Mouse (Mus musculus) left cerebral cortex, postnatal 14 days (tissue): ENCODE data around the gene Slit3. TPM values are rescaled to one million over a fixed set of nuclear protein-coding genes. Genes with fewer than 3 reads are reported as not detected.

Experiments
- DNase-seq, 2 experiments: peaks; one replicate each; pipeline ENCODE4 v3.0.0; 2021 to 2022; ENCODE audit warnings: low spot score in 2 of 2, mixed read lengths in 1 of 2
- intact Hi-C: fragments of 180-260 bp; cut with DNase I; formaldehyde crosslinking; loops from one replicate; pipeline ENCODE4 v1.15.1; 2025
- total RNA-seq, 2 experiments: library from RNA; stranded (reverse); gene quantifications; 2 replicates each; pipeline ENCODE4 v1.2.3; 2021

Gene Slit3
- total RNA-seq, 2 experiments from 2014 or later: 58.3 to 58.6 TPM

DNA sequence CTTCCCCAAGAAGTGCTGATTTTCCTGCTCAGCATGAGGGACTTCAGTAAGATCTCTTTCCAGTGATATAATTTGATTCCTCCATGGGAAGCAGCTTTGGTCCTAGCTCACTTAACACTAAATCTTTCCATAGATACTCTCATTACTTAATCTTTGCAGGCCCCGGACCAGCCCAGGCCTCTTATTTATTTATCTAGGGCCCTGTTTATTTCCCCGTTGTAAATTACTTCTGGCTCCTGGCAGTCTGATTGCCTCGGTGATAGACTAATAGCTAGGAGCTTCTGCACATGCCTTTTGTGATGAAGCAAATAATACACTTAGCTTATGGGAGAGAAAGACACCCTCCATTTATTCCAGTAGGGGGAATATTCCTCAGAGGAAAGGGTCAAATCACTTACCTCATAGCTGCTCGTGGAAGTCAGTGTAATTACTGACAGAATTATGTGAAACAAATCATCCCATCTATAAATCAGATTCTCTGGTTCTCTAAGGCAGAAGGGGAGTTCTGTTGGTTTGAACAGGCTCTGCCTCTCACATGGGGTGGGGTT lies 129.9 kb downstream of the Slit3 start:
- no peak for DNase-seq
- intact Hi-C loops: no loop called here

GRCm38 (mm10) chr11:35251910-35252309 lies 130.9 kb downstream of the Slit3 start:
- DNase-seq: no peak
- intact Hi-C loops: no loop called here

GRCm38 (mm10) chr11:35257351-35257750 lies 136.3 kb downstream of the Slit3 start:
- intact Hi-C loops: no loop called here
- DNase-seq: no peak

GRCm38 (mm10) chr11:35261562-35262087 lies 140.6 kb downstream of the Slit3 start:
- intact Hi-C loops: loop anchor here (10.0 kb wide), 1 partner anchor 247 kb away; no protein-coding TSS in a partner anchor
- peak; percentile 63 to 65 for DNase-seq

- peak in 1 of 2 experiments; percentile 25 for DNase-seq
- intact Hi-C loops: loop anchor here (10.0 kb wide), 1 partner anchor 248 kb away; no protein-coding TSS in a partner anchor
These were observed 141.4 kb downstream of the Slit3 start for GRCm38 (mm10) chr11:35262289-35262941.

- intact Hi-C loops: loop anchor here (10.0 kb wide), 1 partner anchor 250 kb away; no protein-coding TSS in a partner anchor
- no peak for DNase-seq
These were observed 143.7 kb downstream of the Slit3 start for GRCm38 (mm10) chr11:35264749-35265148.

GRCm38 (mm10) chr11:35270396-35270795 lies 149.4 kb downstream of the Slit3 start:
- DNase-seq: no peak
- intact Hi-C loops: no loop called here

- no peak for DNase-seq
- intact Hi-C loops: no loop called here
These were observed 152.4 kb downstream of the Slit3 start for GRCm38 (mm10) chr11:35273416-35273815.

DNA sequence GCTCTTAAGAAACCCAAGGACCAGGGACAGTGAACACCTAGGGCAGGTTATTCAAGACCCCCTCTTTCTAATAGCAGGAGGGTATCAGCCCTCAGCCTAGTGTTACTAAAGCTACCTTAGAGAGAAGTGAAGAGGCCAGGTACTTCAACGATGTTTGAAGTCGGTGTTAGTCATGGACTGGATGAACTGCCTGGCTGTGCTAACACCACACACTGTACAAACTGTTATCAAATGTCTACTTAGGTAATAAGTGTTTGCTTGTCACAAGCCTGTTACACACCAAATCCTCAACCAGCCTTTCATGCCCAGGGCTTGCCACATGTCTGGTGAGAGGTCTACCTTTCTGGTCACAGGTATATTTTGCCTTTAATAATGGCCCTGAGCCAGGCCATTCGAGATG lies 153.0 kb downstream of the Slit3 start:
- intact Hi-C loops: no loop called here
- no peak for DNase-seq

DNA sequence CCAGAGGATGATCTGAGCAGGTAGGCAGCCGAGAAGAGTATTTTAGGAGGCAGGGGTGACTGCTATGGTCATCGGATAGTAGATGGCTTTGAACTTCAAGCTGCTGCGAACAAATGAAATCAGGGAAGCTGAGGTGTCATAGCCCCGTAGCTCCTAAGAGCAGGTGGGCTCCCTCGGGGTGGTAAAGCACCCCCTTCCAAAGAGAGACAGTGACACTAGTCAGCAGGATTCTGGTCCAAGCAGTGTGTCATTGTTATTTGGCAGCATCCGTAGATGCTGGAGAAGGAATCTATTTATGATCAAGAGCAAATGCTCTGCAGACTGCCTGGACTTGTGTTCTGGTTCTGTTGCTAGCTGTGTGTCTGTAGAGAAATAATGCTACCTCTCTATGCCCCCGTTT lies 154.3 kb downstream of the Slit3 start:
- intact Hi-C loops: loop anchor here (5.0 kb wide), 1 partner anchor 153 kb away; the partner anchor contains the start of gene Slit3
- no peak for DNase-seq

- intact Hi-C loops: loop anchor here (5.0 kb wide), 1 partner anchor 154 kb away; the partner anchor contains the start of gene Slit3
- DNase-seq: no peak
These were observed 155.0 kb downstream of the Slit3 start for GRCm38 (mm10) chr11:35276001-35276400.

- intact Hi-C loops: loop anchor here (5.0 kb wide), 1 partner anchor 156 kb away; the partner anchor contains the start of gene Slit3
These were observed 157.2 kb downstream of the Slit3 start for GRCm38 (mm10) chr11:35278128-35278769.

GRCm38 (mm10) chr11:35280826-35281225 lies 159.8 kb downstream of the Slit3 start:
- no peak for DNase-seq
- intact Hi-C loops: no loop called here

More at GRCm38 (mm10) chr11:35278128-35278769, 157.2 kb downstream of the Slit3 start:
- DNase-seq: no peak

DNA sequence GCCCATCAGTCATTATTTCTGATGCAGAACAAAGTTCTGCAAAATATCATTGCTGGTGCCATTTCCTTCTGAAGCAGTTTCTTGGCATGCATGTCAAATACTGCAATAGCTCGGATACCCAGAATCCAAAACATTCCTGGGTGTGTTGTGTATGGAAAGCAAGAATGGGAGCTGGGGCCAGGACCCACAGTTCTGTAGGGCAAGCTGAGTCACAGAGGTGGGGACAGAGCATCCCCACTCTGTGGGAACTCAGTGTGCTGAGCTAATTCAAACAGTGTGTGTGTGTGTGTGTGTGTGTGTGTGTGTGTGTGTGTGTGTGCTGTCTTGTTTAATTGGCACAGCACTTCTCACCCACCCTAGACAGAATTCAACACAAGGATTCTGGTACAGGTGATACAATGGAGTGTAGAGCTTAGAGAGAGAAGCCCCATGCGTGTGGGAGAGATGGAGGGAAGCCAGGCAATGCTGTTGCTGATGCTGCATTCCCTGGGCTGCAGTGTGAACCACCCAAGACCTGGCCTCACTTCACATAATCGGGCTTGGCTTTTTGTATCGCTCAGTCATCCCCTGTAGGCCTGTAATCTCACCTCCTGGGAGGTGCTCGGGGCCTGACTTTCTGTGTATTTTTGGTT lies 161.1 kb downstream of the Slit3 start:
- DNase-seq: peak in 1 of 2 experiments; percentile 67

DNA sequence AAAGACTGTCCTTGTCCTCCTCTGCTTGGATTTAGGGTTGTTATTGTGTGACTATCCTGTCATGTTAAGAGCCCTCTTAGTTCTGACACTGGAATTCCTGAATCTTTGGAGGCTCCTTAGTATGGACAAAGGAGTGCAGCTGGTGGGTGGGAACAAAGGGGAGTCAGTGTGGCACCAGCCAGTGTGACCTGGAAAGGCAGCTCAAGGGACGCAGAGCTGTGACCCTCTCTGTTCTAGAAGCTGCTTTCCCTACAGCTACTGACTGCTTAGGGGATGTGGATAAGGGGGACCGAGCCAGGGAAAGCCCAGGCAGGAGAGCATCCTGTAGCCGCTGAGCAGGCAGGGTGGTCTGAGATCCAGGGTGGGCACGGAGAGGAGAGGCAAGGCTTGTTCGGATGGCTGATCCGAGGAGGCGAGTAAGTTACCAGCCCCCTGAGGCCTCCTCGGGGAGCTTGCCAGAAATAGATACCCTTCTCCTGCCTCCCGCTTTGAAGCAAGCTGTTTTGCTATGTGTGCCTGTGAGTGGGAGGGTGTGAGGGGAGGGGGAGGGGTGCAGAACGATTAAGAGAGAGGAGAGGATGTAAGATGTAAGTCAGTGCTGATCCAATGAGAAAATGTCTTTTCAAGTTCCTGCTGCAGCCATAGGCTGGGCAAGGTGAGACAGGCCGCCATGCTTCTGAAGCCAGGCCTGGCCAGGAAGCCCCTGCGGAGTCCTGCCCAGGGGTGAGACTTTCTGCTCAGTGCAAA lies 162.0 kb downstream of the Slit3 start:
- DNase-seq: peak; percentile 61 to 76
- intact Hi-C loops: no loop called here

More for the DNA sequence above, 161.1 kb downstream of the Slit3 start:
- intact Hi-C loops: no loop called here

DNA sequence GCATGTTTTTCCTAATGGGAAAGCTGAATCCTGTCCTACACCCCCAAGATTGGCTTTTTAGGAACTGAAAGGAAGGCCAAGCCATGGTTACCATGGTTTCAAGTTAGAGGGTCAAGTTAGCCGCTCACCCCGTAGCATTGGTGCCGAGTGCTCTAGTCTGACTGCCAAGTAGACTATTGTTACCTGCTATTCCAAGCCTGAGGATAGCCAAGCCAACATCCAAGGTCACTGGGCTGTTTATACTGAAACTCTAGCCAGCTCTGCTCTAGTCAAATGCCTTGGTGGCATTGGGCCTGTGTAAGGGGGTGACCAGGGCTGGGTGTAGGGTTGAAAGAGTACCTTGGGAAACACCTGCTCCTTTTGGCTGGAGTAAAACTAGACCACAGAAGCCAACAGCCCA lies 162.7 kb downstream of the Slit3 start:
- DNase-seq: no peak
- intact Hi-C loops: no loop called here

DNA sequence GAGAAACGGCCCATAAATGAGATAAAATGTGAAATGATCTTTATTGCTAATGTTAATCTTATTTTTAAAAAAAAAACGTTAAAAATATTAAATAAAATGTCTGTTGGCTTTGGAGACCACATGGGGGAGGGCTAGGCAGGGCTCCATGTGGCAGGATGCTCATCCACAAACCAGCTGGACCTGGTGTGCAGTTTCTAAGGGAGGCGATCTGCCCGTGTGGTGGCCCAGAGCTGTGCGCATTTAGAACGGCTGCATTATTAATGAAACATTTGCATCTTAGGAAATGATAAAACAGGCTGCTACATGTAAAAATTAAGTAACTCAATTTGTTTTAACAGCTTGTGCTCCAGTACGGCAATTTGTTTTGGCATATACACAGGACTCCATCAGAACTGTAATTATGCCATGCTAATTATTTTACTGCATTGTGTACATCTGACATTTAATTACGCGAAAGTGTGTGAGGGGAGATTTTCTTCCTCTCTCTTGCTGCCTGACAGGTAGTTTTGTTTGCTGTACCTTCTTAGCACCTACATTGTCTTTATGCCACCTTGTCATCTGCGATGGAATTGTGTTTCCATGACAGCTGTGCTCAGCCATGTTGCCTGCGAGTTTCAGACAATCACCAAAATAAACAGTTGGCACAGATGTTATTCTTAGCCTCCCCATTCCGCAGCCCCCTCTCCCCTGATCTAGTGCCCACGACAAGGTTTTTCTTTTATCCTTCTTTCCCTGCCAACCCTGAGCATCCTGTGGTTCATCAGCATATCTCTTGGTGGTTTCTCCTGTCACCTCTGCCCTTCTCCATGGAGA lies 165.8 kb downstream of the Slit3 start:
- intact Hi-C loops: no loop called here
- DNase-seq: peak in 1 of 2 experiments; percentile 33

GRCm38 (mm10) chr11:35288056-35288455 lies 167.0 kb downstream of the Slit3 start:
- no peak for DNase-seq
- intact Hi-C loops: no loop called here
